Mouse (Mus musculus) forebrain, embryonic 15.5 days (tissue): ENCODE data around the gene Calhm1. TPM values are rescaled to one million over a fixed set of nuclear protein-coding genes. Genes with fewer than 3 reads are reported as not detected.

Experiments used
- ATAC-seq: fragments of 200-750 bp; cut with Nextera tagmentation; replicated peaks from 2 replicates; pipeline ENCODE4 v1.8.0; 2017; ENCODE audit warnings: mild to moderate bottlenecking, moderate TSS enrichment, moderate library complexity
- H3K27ac ChIP-seq: fragments of 300-500 bp; sonication (generic); replicated peaks from 2 replicates; pipeline ENCODE4 v1.5.1; 2015; ENCODE audit warnings: mild to moderate bottlenecking, inconsistent platforms
- H3K27me3 ChIP-seq: fragments of 300-500 bp; sonication (generic); 2 replicates; pipeline ENCODE4 v1.6.1; 2015; ENCODE audit warnings: inconsistent platforms
- H3K36me3 ChIP-seq: fragments of 300-500 bp; sonication (generic); 2 replicates; pipeline ENCODE4 v1.6.1; 2015; ENCODE audit warnings: mild to moderate bottlenecking, inconsistent platforms
- H3K4me1 ChIP-seq: fragments of 300-500 bp; sonication (generic); 2 replicates; pipeline ENCODE4 v1.6.1; 2015; ENCODE audit warnings: inconsistent platforms
- H3K4me2 ChIP-seq: fragments of 300-500 bp; sonication (generic); replicated peaks from 2 replicates; pipeline ENCODE4 v1.6.1; 2015; ENCODE audit warnings: mild to moderate bottlenecking, inconsistent platforms
- H3K4me3 ChIP-seq: fragments of 300-500 bp; sonication (generic); 2 replicates; pipeline ENCODE4 v1.5.1; 2015; ENCODE audit warnings: mild to moderate bottlenecking, inconsistent platforms
- H3K9ac ChIP-seq: fragments of 300-500 bp; sonication (generic); replicated peaks from 2 replicates; pipeline ENCODE4 v1.6.1; 2015; ENCODE audit warnings: mild to moderate bottlenecking, inconsistent platforms
- H3K9me3 ChIP-seq: fragments of 300-500 bp; sonication (generic); 2 replicates; pipeline ENCODE4 v1.6.1; 2016; ENCODE audit warnings: inconsistent platforms
- WGBS: fragments of 180-500 bp; shearing (Covaris S2); methylation state at CpG from one replicate; pipeline ENCODE4 v1.1.7; 2015; ENCODE audit warnings: mixed read lengths; 5-methylcytosine and 5-hydroxymethylcytosine counted together
- polyA plus RNA-seq: library from polyadenylated mRNA; unstranded; fragments of >200 nt; fragmentation: Nextera tagmentation; extraction: Ambion mirVana; gene quantifications from 2 replicates; pipeline ENCODE4 v1.2.1, GENCODE M21; 2015

Calhm1 gene
- polyA plus RNA-seq, 1 experiment from 2014 or later: not detected

GRCm38 (mm10) chr19:47175472-47175871 lies 31.4 kb upstream of the Calhm1 start:
- Histone ChIP-seq H3K4me2 (no peak overlapping the region), H3K9ac (no peak overlapping the region), H3K27ac (no peak overlapping the region), H3K4me1 (peaks cover 18% of the 10 kb centered on the region), H3K4me3 (no peak overlapping the region), H3K9me3 (no peaks in the 10 kb centered on the region), H3K27me3 (peaks cover 21% of the 10 kb centered on the region), H3K36me3 (no peaks in the 10 kb centered on the region)
- WGBS: 85% methylated on average over 2 of the region's 2 CpGs
- no peak for ATAC-seq

- no peaks in the 10 kb centered on the region for H3K36me3 ChIP-seq
- WGBS: 61% methylated on average over 3 of the region's 3 CpGs
- no peaks in the 10 kb centered on the region for H3K9me3 ChIP-seq
- no peak overlapping the region for H3K4me3 ChIP-seq
- H3K27ac ChIP-seq: no peak overlapping the region
- no peak for ATAC-seq
- no peak overlapping the region for H3K9ac ChIP-seq
- peaks cover 10% of the 10 kb centered on the region for H3K4me1 ChIP-seq
- no peak overlapping the region for H3K4me2 ChIP-seq
- peaks cover 11% of the 10 kb centered on the region for H3K27me3 ChIP-seq
Observed at GRCm38 (mm10) chr19:47174515-47174914, 30.5 kb upstream of the Calhm1 start.

- ATAC-seq: no peak; the same call in 1 of the 2 replicates
- 27% methylated on average over 11 of the region's 11 CpGs for WGBS
- H3K27me3 ChIP-seq: peaks cover 6% of the 10 kb centered on the region; the same call in 1 of the 2 replicates
- H3K9me3 ChIP-seq: no peaks in the 10 kb centered on the region
- H3K9ac ChIP-seq: no peak overlapping the region
- no peak overlapping the region for H3K4me3 ChIP-seq
- no peak overlapping the region for H3K27ac ChIP-seq
- no peaks in the 10 kb centered on the region for H3K36me3 ChIP-seq
- H3K4me2 ChIP-seq: peak overlapping the region; percentile 27
- H3K4me1 ChIP-seq: 0 out of 2 replicates have a peak, but pooled peaks cover 7% of the 10 kb centered on the region
Observed at GRCm38 (mm10) chr19:47168793-47169412, 24.8 kb upstream of the Calhm1 start.

GRCm38 (mm10) chr19:47168223-47168622 lies 24.2 kb upstream of the Calhm1 start:
- H3K9me3 ChIP-seq: no peaks in the 10 kb centered on the region
- no peaks in the 10 kb centered on the region for H3K36me3 ChIP-seq
- ATAC-seq: no peak
- H3K4me3 ChIP-seq: no peak overlapping the region
- H3K27me3 ChIP-seq: peaks cover 6% of the 10 kb centered on the region; the same call in 1 of the 2 replicates
- no peak overlapping the region for H3K27ac ChIP-seq
- H3K4me2 ChIP-seq: peak overlapping the region; percentile 27
- H3K4me1 ChIP-seq: 0 out of 2 replicates have a peak, but pooled peaks cover 7% of the 10 kb centered on the region
- 7% methylated on average over 13 of the region's 13 CpGs for WGBS
- no peak overlapping the region; the same call in 1 of the 2 replicates for H3K9ac ChIP-seq

GRCm38 (mm10) chr19:47167617-47168214 lies 23.7 kb upstream of the Calhm1 start:
- Histone ChIP-seq H3K4me3 (no peak overlapping the region), H3K4me2 (no peak overlapping the region), H3K27ac (no peak overlapping the region), H3K9ac (no peak overlapping the region), H3K27me3 (peaks cover 6% of the 10 kb centered on the region; the same call in 1 of the 2 replicates), H3K36me3 (no peaks in the 10 kb centered on the region), H3K9me3 (no peaks in the 10 kb centered on the region), H3K4me1 (0 out of 2 replicates have a peak, but pooled peaks cover 7% of the 10 kb centered on the region)
- WGBS: 52% methylated on average over 7 of the region's 7 CpGs
- no peak for ATAC-seq

- Histone ChIP-seq H3K27ac (no peak overlapping the region), H3K4me3 (no peak overlapping the region), H3K36me3 (no peaks in the 10 kb centered on the region), H3K4me1 (0 out of 2 replicates have a peak, but pooled peaks cover 7% of the 10 kb centered on the region), H3K9ac (no peak overlapping the region), H3K9me3 (no peaks in the 10 kb centered on the region), H3K4me2 (no peak overlapping the region), H3K27me3 (peaks cover 6% of the 10 kb centered on the region; the same call in 1 of the 2 replicates)
- WGBS: 14% methylated on average over 3 of the region's 3 CpGs
- no peak for ATAC-seq
Observed at GRCm38 (mm10) chr19:47166758-47167157, 22.7 kb upstream of the Calhm1 start.

- no peak for ATAC-seq
- 94% methylated on average over 6 of the region's 6 CpGs for WGBS
- Histone ChIP-seq H3K36me3 (no peaks in the 10 kb centered on the region), H3K4me1 (0 out of 2 replicates have a peak, but pooled peaks cover under 1% of the 10 kb centered on the region), H3K9me3 (no peaks in the 10 kb centered on the region), H3K27me3 (no peaks in the 10 kb centered on the region; the same call in 1 of the 2 replicates), H3K4me2 (no peak overlapping the region), H3K27ac (no peak overlapping the region), H3K4me3 (no peak overlapping the region), H3K9ac (no peak overlapping the region)
Observed at GRCm38 (mm10) chr19:47163176-47163744, 19.2 kb upstream of the Calhm1 start.

GRCm38 (mm10) chr19:47161669-47162068 lies 17.6 kb upstream of the Calhm1 start:
- H3K9me3 ChIP-seq: no peaks in the 10 kb centered on the region
- H3K4me2 ChIP-seq: no peak overlapping the region
- no peaks in the 10 kb centered on the region for H3K36me3 ChIP-seq
- H3K27ac ChIP-seq: no peak overlapping the region
- no peak for ATAC-seq
- no peak overlapping the region for H3K4me3 ChIP-seq
- 67% methylated on average over 4 of the region's 4 CpGs for WGBS
- H3K27me3 ChIP-seq: no peaks in the 10 kb centered on the region
- no peak overlapping the region for H3K9ac ChIP-seq
- H3K4me1 ChIP-seq: no peaks in the 10 kb centered on the region

GRCm38 (mm10) chr19:47157664-47158063 lies 13.6 kb upstream of the Calhm1 start, which contains the start of gene Calhm3:
TSS of gene Calhm3 (minus strand) at chr19:47157764.
- WGBS: 86% methylated on average over 11 of the region's 11 CpGs
- Histone ChIP-seq H3K9ac (no peak within 1 kb of the TSS), H3K9me3 (no peaks in the 10 kb centered on the region), H3K27ac (no peak within 1 kb of the TSS), H3K4me2 (no peak within 1 kb of the TSS), H3K4me3 (no peak within 1 kb of the TSS), H3K4me1 (no peaks in the 10 kb centered on the region), H3K36me3 (no peaks in the 10 kb centered on the region), H3K27me3 (no peaks in the 10 kb centered on the region)
- no peak for ATAC-seq

GRCm38 (mm10) chr19:47153767-47154166 lies 9.7 kb upstream of the Calhm1 start:
- H3K9me3 ChIP-seq: no peaks in the 10 kb centered on the region
- H3K4me1 ChIP-seq: peaks cover 7% of the 10 kb centered on the region
- H3K27ac ChIP-seq: no peak overlapping the region
- no peaks in the 10 kb centered on the region for H3K27me3 ChIP-seq
- 89% methylated on average over 7 of the region's 7 CpGs for WGBS
- no peak overlapping the region for H3K9ac ChIP-seq
- ATAC-seq: no peak
- H3K36me3 ChIP-seq: no peaks in the 10 kb centered on the region
- H3K4me3 ChIP-seq: no peak overlapping the region
- H3K4me2 ChIP-seq: no peak overlapping the region

- peak overlapping the region; percentile 67 for H3K4me2 ChIP-seq
- peaks cover 7% of the 10 kb centered on the region for H3K4me1 ChIP-seq
- H3K36me3 ChIP-seq: no peaks in the 10 kb centered on the region
- H3K27ac ChIP-seq: no peak overlapping the region
- peak overlapping the region; percentile 32 for H3K9ac ChIP-seq
- no peaks in the 10 kb centered on the region for H3K27me3 ChIP-seq
- no peaks in the 10 kb centered on the region for H3K9me3 ChIP-seq
- WGBS: 68% methylated on average over 12 of the region's 12 CpGs
- ATAC-seq: no peak; the same call in 1 of the 2 replicates
- H3K4me3 ChIP-seq: peak overlapping the region; percentile 42
Observed at GRCm38 (mm10) chr19:47152062-47152369, 8.0 kb upstream of the Calhm1 start.

GRCm38 (mm10) chr19:47151332-47152061 lies 7.4 kb upstream of the Calhm1 start:
- peak overlapping the region; percentile 42 for H3K4me3 ChIP-seq
- H3K27ac ChIP-seq: no peak overlapping the region
- H3K9me3 ChIP-seq: no peaks in the 10 kb centered on the region
- H3K4me1 ChIP-seq: peaks cover 7% of the 10 kb centered on the region
- peak overlapping the region; percentile 67 for H3K4me2 ChIP-seq
- H3K36me3 ChIP-seq: no peaks in the 10 kb centered on the region
- 23% methylated on average over 32 of the region's 32 CpGs for WGBS
- peak overlapping the region; percentile 32 for H3K9ac ChIP-seq
- peak; percentile 43; the same call in 1 of the 2 replicates for ATAC-seq
- no peaks in the 10 kb centered on the region for H3K27me3 ChIP-seq
